Mouse (Mus musculus) neural tube, embryonic 14.5 days (tissue): Measurements from ENCODE around the gene Cdc73. TPM values are rescaled to one million over a fixed set of nuclear protein-coding genes. Genes with fewer than 3 reads are reported as not detected.
A peak's percentile ranks its signal among the peaks of the same experiment; 100 is the strongest.

Experiments
- ATAC-seq: fragments of 200-750 bp; cut with Nextera tagmentation; 2 replicates; pipeline ENCODE4 v1.8.0; 2017; ENCODE audit warnings: low read depth, mild to moderate bottlenecking, moderate TSS enrichment, moderate library complexity
- H3K27ac ChIP-seq: fragments of 300-500 bp; sonication (generic); 2 replicates; pipeline ENCODE4 v1.5.1; 2014; ENCODE audit warnings: low read depth, mild to moderate bottlenecking, control low read depth, low read length, moderate library complexity, mixed read lengths
- H3K27me3 ChIP-seq: fragments of 300-500 bp; sonication (generic); 2 replicates; pipeline ENCODE4 v1.6.1; 2014; ENCODE audit warnings: low read length; ENCODE audit not compliant: control insufficient read depth, insufficient read depth
- H3K36me3 ChIP-seq: fragments of 300-500 bp; sonication (generic); 2 replicates; pipeline ENCODE4 v1.6.1; 2014; ENCODE audit warnings: low read length, mixed read lengths; ENCODE audit not compliant: control insufficient read depth, insufficient read depth
- H3K4me1 ChIP-seq: fragments of 300-500 bp; sonication (generic); 2 replicates; pipeline ENCODE4 v1.6.1; 2014; ENCODE audit warnings: low read length; ENCODE audit not compliant: control insufficient read depth, insufficient read depth
- H3K4me2 ChIP-seq: fragments of 300-500 bp; sonication (generic); 2 replicates; pipeline ENCODE4 v1.6.1; 2014; ENCODE audit warnings: mild to moderate bottlenecking, low read depth, low read length, control low read depth
- H3K4me3 ChIP-seq: fragments of 300-500 bp; sonication (generic); 2 replicates; pipeline ENCODE4 v1.5.1; 2014; ENCODE audit warnings: low read depth, low read length, control low read depth, mixed read lengths
- H3K9ac ChIP-seq: fragments of 300-500 bp; sonication (generic); replicated peaks from 2 replicates; pipeline ENCODE4 v1.6.1; 2014; ENCODE audit warnings: low read depth, mild to moderate bottlenecking, control low read depth, low read length, mixed read lengths
- H3K9me3 ChIP-seq: fragments of 300-500 bp; sonication (generic); 2 replicates; pipeline ENCODE4 v1.6.1; 2016; ENCODE audit warnings: low read length; ENCODE audit not compliant: control insufficient read depth
- WGBS: fragments of 180-500 bp; shearing (Covaris S2); extraction: QIAGEN DNeasy Blood & Tissue Kit; methylation state at CpG from one replicate; pipeline ENCODE4 v1.1.7; 2014; 5-methylcytosine and 5-hydroxymethylcytosine counted together
- polyA plus RNA-seq: library from polyadenylated mRNA; unstranded; fragments of >200 nt; fragmentation: Nextera tagmentation; extraction: Ambion mirVana; gene quantifications from 2 replicates; pipeline ENCODE4 v1.2.1, GENCODE M21; 2014

Cdc73 gene
- polyA plus RNA-seq = 15.7 and 17.1 TPM in 2 replicates

GRCm38 (mm10) chr1:143702741-143703262 is at the start of gene Cdc73:
Gene Cdc73 (minus strand): TSS chr1:143702893.
- Histone ChIP-seq H3K4me1 (peaks cover 11% of the 10 kb centered on the region), H3K9ac (peak within 1 kb of the TSS; percentile 68), H3K4me3 (peak within 1 kb of the TSS; percentile 87), H3K27me3 (no peaks in the 10 kb centered on the region), H3K27ac (peak within 1 kb of the TSS; percentile 90), H3K4me2 (peak within 1 kb of the TSS; percentile 82), H3K36me3 (no peaks in the 10 kb centered on the region), H3K9me3 (no peaks in the 10 kb centered on the region)
- ATAC-seq = peak; percentile 100
- under 1% methylated on average over 49 of the region's 74 CpGs for WGBS

- H3K4me3 ChIP-seq = no peak overlapping the region
- H3K27me3 ChIP-seq = no peaks in the 10 kb centered on the region
- 91% methylated on average over 10 of the region's 10 CpGs for WGBS
- H3K27ac ChIP-seq = no peak overlapping the region
- no peak overlapping the region for H3K4me2 ChIP-seq
- no peak for ATAC-seq
- no peak overlapping the region for H3K9ac ChIP-seq
- peaks cover 33% of the 10 kb centered on the region; the same call in 1 of the 2 replicates for H3K36me3 ChIP-seq
- no peaks in the 10 kb centered on the region; the same call in 1 of the 2 replicates for H3K4me1 ChIP-seq
- no peaks in the 10 kb centered on the region for H3K9me3 ChIP-seq
Observed at GRCm38 (mm10) chr1:143745871-143746270, 43.2 kb upstream of the Cdc73 start.

- H3K4me1 ChIP-seq = no peaks in the 10 kb centered on the region; the same call in 1 of the 2 replicates
- 47% methylated on average over 6 of the region's 6 CpGs for WGBS
- no peak for ATAC-seq
- H3K9me3 ChIP-seq = no peaks in the 10 kb centered on the region
- no peak overlapping the region for H3K27ac ChIP-seq
- no peak overlapping the region for H3K4me3 ChIP-seq
- peaks cover 28% of the 10 kb centered on the region; the same call in 1 of the 2 replicates for H3K36me3 ChIP-seq
- H3K27me3 ChIP-seq = no peaks in the 10 kb centered on the region
- H3K4me2 ChIP-seq = no peak overlapping the region
- no peak overlapping the region for H3K9ac ChIP-seq
Observed at GRCm38 (mm10) chr1:143742186-143742585, 39.5 kb upstream of the Cdc73 start.

- no peak overlapping the region for H3K9ac ChIP-seq
- H3K4me1 ChIP-seq = no peaks in the 10 kb centered on the region; the same call in 1 of the 2 replicates
- no peaks in the 10 kb centered on the region for H3K9me3 ChIP-seq
- no peaks in the 10 kb centered on the region for H3K27me3 ChIP-seq
- H3K27ac ChIP-seq = no peak overlapping the region
- peaks cover 20% of the 10 kb centered on the region; the same call in 1 of the 2 replicates for H3K36me3 ChIP-seq
- no peak overlapping the region for H3K4me2 ChIP-seq
- no peak overlapping the region for H3K4me3 ChIP-seq
- WGBS = 89% methylated on average over 5 of the region's 5 CpGs
- no peak for ATAC-seq
Observed at GRCm38 (mm10) chr1:143741331-143741730, 38.6 kb upstream of the Cdc73 start.

GRCm38 (mm10) chr1:143740581-143740980 is 37.9 kb upstream of the Cdc73 start:
- H3K27me3 ChIP-seq = no peaks in the 10 kb centered on the region
- WGBS = 93% methylated on average over 8 of the region's 10 CpGs
- no peak overlapping the region for H3K27ac ChIP-seq
- peaks cover 17% of the 10 kb centered on the region; the same call in 1 of the 2 replicates for H3K36me3 ChIP-seq
- H3K4me1 ChIP-seq = no peaks in the 10 kb centered on the region; the same call in 1 of the 2 replicates
- no peak for ATAC-seq
- H3K4me3 ChIP-seq = no peak overlapping the region; the same call in 1 of the 2 replicates
- no peaks in the 10 kb centered on the region for H3K9me3 ChIP-seq
- H3K9ac ChIP-seq = no peak overlapping the region
- H3K4me2 ChIP-seq = peak overlapping the region; percentile 52

GRCm38 (mm10) chr1:143739361-143740350 is 37.0 kb upstream of the Cdc73 start:
- ATAC-seq = peak; percentile 95
- Histone ChIP-seq H3K9ac (peak overlapping the region; percentile 84), H3K4me1 (no peaks in the 10 kb centered on the region; the same call in 1 of the 2 replicates), H3K27me3 (no peaks in the 10 kb centered on the region), H3K36me3 (peaks cover 10% of the 10 kb centered on the region; the same call in 1 of the 2 replicates), H3K9me3 (no peaks in the 10 kb centered on the region), H3K27ac (peak overlapping the region; percentile 89), H3K4me3 (peak overlapping the region; percentile 65), H3K4me2 (peak overlapping the region; percentile 52)
- WGBS = under 1% methylated on average over 67 of the region's 71 CpGs

GRCm38 (mm10) chr1:143738811-143739210 is 36.1 kb upstream of the Cdc73 start:
- Histone ChIP-seq H3K9me3 (no peaks in the 10 kb centered on the region), H3K4me2 (peak overlapping the region; percentile 52), H3K27me3 (no peaks in the 10 kb centered on the region), H3K4me1 (no peaks in the 10 kb centered on the region; the same call in 1 of the 2 replicates), H3K4me3 (peak overlapping the region; percentile 65), H3K9ac (peak overlapping the region; percentile 84), H3K36me3 (peaks cover 10% of the 10 kb centered on the region; the same call in 1 of the 2 replicates), H3K27ac (peak overlapping the region; percentile 89)
- WGBS = 25% methylated on average over 11 of the region's 11 CpGs
- peak; percentile 41; the same call in 1 of the 2 replicates for ATAC-seq

GRCm38 (mm10) chr1:143733914-143734410 is 31.3 kb upstream of the Cdc73 start:
- Histone ChIP-seq H3K4me3 (no peak overlapping the region), H3K36me3 (no peaks in the 10 kb centered on the region), H3K9me3 (no peaks in the 10 kb centered on the region), H3K9ac (no peak overlapping the region), H3K4me2 (no peak overlapping the region), H3K27ac (no peak overlapping the region), H3K27me3 (no peaks in the 10 kb centered on the region), H3K4me1 (no peaks in the 10 kb centered on the region)
- ATAC-seq = no peak
- WGBS = 77% methylated on average over 5 of the region's 5 CpGs
